Mouse (Mus musculus) heart, postnatal 0 days (tissue): ENCODE data around the gene Gjc2. TPM values are rescaled to one million over a fixed set of nuclear protein-coding genes. Genes with fewer than 3 reads are reported as not detected.
A peak's percentile ranks its signal among the peaks of the same experiment; 100 is the strongest.

Experiments used
- ATAC-seq: fragments of 200-750 bp; cut with Nextera tagmentation; 2 replicates; pipeline ENCODE4 v1.8.0; 2017; ENCODE audit warnings: low read depth, moderate number of reproducible peaks, moderate library complexity; ENCODE audit not compliant: insufficient read depth
- DNase-seq: peaks from one replicate; pipeline ENCODE4 v3.0.0-alpha.2; 2016; ENCODE audit warnings: low spot score
- H3K27ac ChIP-seq: fragments of 300-500 bp; sonication (generic); 2 replicates; pipeline ENCODE4 v1.5.1; 2014; ENCODE audit warnings: low read depth, mild to moderate bottlenecking
- H3K27me3 ChIP-seq: fragments of 300-500 bp; sonication (generic); 2 replicates; pipeline ENCODE4 v1.6.1; 2014; ENCODE audit warnings: low read length, mixed read lengths; ENCODE audit not compliant: control insufficient read depth, insufficient read depth
- H3K36me3 ChIP-seq: fragments of 300-500 bp; sonication (generic); replicated peaks from 2 replicates; pipeline ENCODE4 v1.6.1; 2014; ENCODE audit warnings: low read length, mixed read lengths; ENCODE audit not compliant: control insufficient read depth, insufficient read depth
- H3K4me1 ChIP-seq: fragments of 300-500 bp; sonication (generic); 2 replicates; pipeline ENCODE4 v1.6.1; 2014; ENCODE audit warnings: antibody characterized with exemption; ENCODE audit not compliant: control insufficient read depth, insufficient read depth
- H3K4me2 ChIP-seq: fragments of 300-500 bp; sonication (generic); 2 replicates; pipeline ENCODE4 v1.6.1; 2014; ENCODE audit warnings: low read depth, mild to moderate bottlenecking, low read length, moderate library complexity
- H3K4me3 ChIP-seq: fragments of 300-500 bp; sonication (generic); 2 replicates; pipeline ENCODE4 v1.5.1; 2014; ENCODE audit warnings: low read depth, low read length
- H3K9ac ChIP-seq: fragments of 300-500 bp; sonication (generic); replicated peaks from 2 replicates; pipeline ENCODE4 v1.6.1; 2014; ENCODE audit warnings: low read depth, low read length, mixed read lengths
- H3K9me3 ChIP-seq: fragments of 300-500 bp; sonication (generic); replicated peaks from 2 replicates; pipeline ENCODE4 v1.6.1; 2016; ENCODE audit warnings: low read length; ENCODE audit not compliant: control insufficient read depth
- CTCF ChIP-seq: IDR thresholded peaks from 2 replicates; pipeline ENCODE4 v1.5.1; 2016; ENCODE audit warnings: antibody characterized with exemption, control low read depth, low read depth
- EP300 ChIP-seq: IDR thresholded peaks from 2 replicates; pipeline ENCODE4 v1.6.1; 2016; ENCODE audit warnings: antibody characterized with exemption, low read depth
- WGBS: fragments of 180-500 bp; shearing (Covaris S2); extraction: QIAGEN DNeasy Blood & Tissue Kit; methylation state at CpG from one replicate; pipeline ENCODE4 v1.1.7; 2014; 5-methylcytosine and 5-hydroxymethylcytosine counted together
- polyA plus RNA-seq: library from polyadenylated mRNA; unstranded; fragments of >200 nt; fragmentation: Nextera tagmentation; extraction: Ambion mirVana; gene quantifications from 2 replicates; pipeline ENCODE4 v1.2.1, GENCODE M21; 2015
- total RNA-seq: library from RNA; depleted of rRNA; stranded (reverse); fragments of >200 nt; gene quantifications from 2 replicates; pipeline ENCODE4 v1.2.3, GENCODE M21; 2014; ENCODE audit warnings: low replicate concordance

Gene Gjc2
- total and polyA plus RNA-seq, 2 experiments from 2014 or later = 0.08 to 0.63 TPM

GRCm38 (mm10) chr11:59201216-59202002, 18.4 kb upstream of the Gjc2 start:
- Histone ChIP-seq H3K27ac (peak overlapping the region; percentile 77), H3K4me2 (peak overlapping the region; percentile 77), H3K4me1 (peaks cover 15% of the 10 kb centered on the region), H3K9ac (peak overlapping the region; percentile 78), H3K27me3 (no peaks in the 10 kb centered on the region), H3K36me3 (peaks cover 22% of the 10 kb centered on the region), H3K4me3 (peak overlapping the region; percentile 87), H3K9me3 (no peaks in the 10 kb centered on the region)
- 0 out of 2 replicates have a peak, but pooled peaks have one; percentile 1 for ATAC-seq
- 24% methylated on average over 16 of the region's 16 CpGs for WGBS
- TF ChIP-seq CTCF (no peak), EP300 (no peak)
- DNase-seq = no peak

- no peak overlapping the region for H3K4me3 ChIP-seq
- TF ChIP-seq CTCF (no peak), EP300 (no peak)
- H3K9ac ChIP-seq = no peak overlapping the region
- ATAC-seq = no peak
- no peaks in the 10 kb centered on the region for H3K27me3 ChIP-seq
- H3K4me1 ChIP-seq = peaks cover 10% of the 10 kb centered on the region
- H3K9me3 ChIP-seq = no peaks in the 10 kb centered on the region
- H3K36me3 ChIP-seq = no peaks in the 10 kb centered on the region
- no peak for DNase-seq
- no peak overlapping the region for H3K27ac ChIP-seq
- no peak overlapping the region for H3K4me2 ChIP-seq
These were observed 13.2 kb upstream of the Gjc2 start for GRCm38 (mm10) chr11:59196230-59196629.

- Histone ChIP-seq H3K9me3 (no peaks in the 10 kb centered on the region), H3K4me3 (peak within 1 kb of the TSS; percentile 64), H3K4me1 (peaks cover 12% of the 10 kb centered on the region), H3K4me2 (peak within 1 kb of the TSS; percentile 74), H3K9ac (peak within 1 kb of the TSS; percentile 56), H3K36me3 (no peaks in the 10 kb centered on the region), H3K27me3 (no peaks in the 10 kb centered on the region), H3K27ac (peak within 1 kb of the TSS; percentile 92)
- TF ChIP-seq CTCF (no peak), EP300 (0 out of 2 replicates have a peak, but pooled peaks have one; percentile 25)
- WGBS = 4% methylated on average over 16 of the region's 16 CpGs
- ATAC-seq (no peak), DNase-seq (no peak)
These were observed 9.0 kb upstream of the Gjc2 start, which contains the start of gene Guk1 for GRCm38 (mm10) chr11:59192059-59192386. Gene Guk1, minus strand, starts transcription at chr11:59192212.

- H3K27me3 ChIP-seq = no peaks in the 10 kb centered on the region
- TF ChIP-seq CTCF = no peak
- peak; percentile 68; the same call in 1 of the 2 replicates for TF ChIP-seq EP300
- DNase-seq (peak; percentile 93), ATAC-seq (peak; percentile 96)
- H3K27ac ChIP-seq = peak overlapping the region; percentile 92
- peak overlapping the region; percentile 56 for H3K9ac ChIP-seq
- no peaks in the 10 kb centered on the region for H3K9me3 ChIP-seq
- under 1% methylated on average over 57 of the region's 59 CpGs for WGBS
- H3K36me3 ChIP-seq = no peaks in the 10 kb centered on the region
- H3K4me3 ChIP-seq = peak overlapping the region; percentile 64
- H3K4me1 ChIP-seq = peaks cover 12% of the 10 kb centered on the region
- H3K4me2 ChIP-seq = peak overlapping the region; percentile 74
These were observed 8.4 kb upstream of the Gjc2 start for GRCm38 (mm10) chr11:59191231-59192058.

- no peak overlapping the region for H3K9ac ChIP-seq
- ATAC-seq (no peak), DNase-seq (no peak)
- H3K9me3 ChIP-seq = no peaks in the 10 kb centered on the region
- H3K4me2 ChIP-seq = no peak overlapping the region
- H3K27me3 ChIP-seq = no peaks in the 10 kb centered on the region
- H3K36me3 ChIP-seq = peaks cover 20% of the 10 kb centered on the region
- H3K27ac ChIP-seq = no peak overlapping the region
- H3K4me1 ChIP-seq = peaks cover 23% of the 10 kb centered on the region
- TF ChIP-seq CTCF (no peak), EP300 (no peak)
- 78% methylated on average over 6 of the region's 6 CpGs for WGBS
- H3K4me3 ChIP-seq = no peak overlapping the region
These were observed 4.7 kb upstream of the Gjc2 start for GRCm38 (mm10) chr11:59187706-59188105.
